Mouse (Mus musculus) myocyte (in vitro differentiated cells): Measurements from ENCODE around the gene Srpk2. TPM values are rescaled to one million over a fixed set of nuclear protein-coding genes. Genes with fewer than 3 reads are reported as not detected.

Experiments
- H3K27me3 ChIP-seq: one replicate; pipeline ENCODE4 v1.6.1; 2011; ENCODE audit not compliant: control insufficient read depth, insufficient read depth, insufficient read length
- H3K36me3 ChIP-seq: one replicate; pipeline ENCODE4 v1.6.1; 2011; ENCODE audit not compliant: control insufficient read depth, insufficient read depth
- H3K4me2 ChIP-seq: one replicate; pipeline ENCODE4 v1.6.1; 2011; ENCODE audit warnings: low read depth, control low read depth
- H3K4me3 ChIP-seq: one replicate; pipeline ENCODE4 v1.5.1; 2011; ENCODE audit warnings: mild to moderate bottlenecking, control low read depth, moderate library complexity
- H3K79me2 ChIP-seq: one replicate; pipeline ENCODE4 v1.6.1; 2011; ENCODE audit not compliant: control insufficient read depth, insufficient read depth
- H3ac ChIP-seq: one replicate; pipeline ENCODE4 v1.6.1; 2011; ENCODE audit not compliant: control insufficient read depth, insufficient read length
- CEBPB ChIP-seq: IDR thresholded peaks from 2 replicates; pipeline ENCODE4 v1.6.1; 2011; ENCODE audit warnings: mild to moderate bottlenecking, moderate library complexity; ENCODE audit not compliant: poor library complexity, insufficient read depth, severe bottlenecking
- E2F4 ChIP-seq: IDR thresholded peaks from one replicate; pipeline ENCODE4 v1.6.1; 2011; ENCODE audit warnings: mild to moderate bottlenecking, control low read depth, moderate library complexity; ENCODE audit not compliant: insufficient read depth
- MAX ChIP-seq: IDR thresholded peaks from one replicate; pipeline ENCODE4 v1.6.1; 2011; ENCODE audit warnings: low read depth, mild to moderate bottlenecking, control low read depth
- MYOD1 ChIP-seq, 3 experiments: IDR thresholded peaks; one replicate each; pipeline ENCODE4 v1.6.1; 2011; ENCODE audit warnings: control low read depth in 2 of 3, low read depth in 2 of 3, mild to moderate bottlenecking in 2 of 3, moderate library complexity in 1 of 3; ENCODE audit not compliant: insufficient read length in 2 of 3, control insufficient read depth in 1 of 3
- MYOG ChIP-seq, 3 experiments: IDR thresholded peaks; one replicate each; pipeline ENCODE4 v1.6.1; 2011; ENCODE audit warnings: control low read depth in 2 of 3, low read depth in 2 of 3, mild to moderate bottlenecking in 2 of 3; ENCODE audit not compliant: insufficient read length in 2 of 3, control insufficient read depth in 1 of 3, insufficient read depth in 1 of 3
- POLR2A ChIP-seq: IDR thresholded peaks from one replicate; pipeline ENCODE4 v1.6.1; 2011; ENCODE audit warnings: low read depth, mild to moderate bottlenecking, control low read depth, moderate library complexity; ENCODE audit not compliant: insufficient read length
- POLR2AphosphoS2 ChIP-seq: IDR thresholded peaks from one replicate; pipeline ENCODE4 v1.6.1; 2011; ENCODE audit warnings: low read depth, control low read depth; ENCODE audit not compliant: insufficient read length
- REST ChIP-seq: IDR thresholded peaks from one replicate; pipeline ENCODE4 v1.6.1; 2011; ENCODE audit warnings: mild to moderate bottlenecking, control low read depth, moderate library complexity; ENCODE audit not compliant: insufficient read depth, insufficient read length
- SRF ChIP-seq: IDR thresholded peaks from one replicate; pipeline ENCODE4 v1.6.1; 2011; ENCODE audit warnings: low read depth; ENCODE audit not compliant: control insufficient read depth, insufficient read length
- TCF12 ChIP-seq: IDR thresholded peaks from one replicate; pipeline ENCODE4 v1.6.1; 2011; ENCODE audit warnings: mild to moderate bottlenecking, control low read depth; ENCODE audit not compliant: poor library complexity, insufficient read depth, severe bottlenecking
- TCF3 ChIP-seq: IDR thresholded peaks from one replicate; pipeline ENCODE4 v1.6.1; 2011; ENCODE audit warnings: low read depth, control low read depth; ENCODE audit not compliant: insufficient read length
- USF1 ChIP-seq: IDR thresholded peaks from one replicate; pipeline ENCODE4 v1.6.1; 2011; ENCODE audit warnings: low read depth, mild to moderate bottlenecking, control low read depth, moderate library complexity
- polyA plus RNA-seq: library from polyadenylated mRNA; unstranded; fragments of >200 nt; fragmentation: generic; extraction: Trizol; gene quantifications from one replicate; pipeline ENCODE4 v1.2.1, GENCODE M21; 2012; ENCODE audit warnings: missing spikeins

The Srpk2 gene
- polyA plus RNA-seq, 1 experiment, result 8.1 TPM

- Histone ChIP-seq H3K27me3 (no peaks in the 10 kb centered on the region), H3ac (no peak overlapping the region), H3K4me3 (no peak overlapping the region), H3K36me3 (no peaks in the 10 kb centered on the region), H3K79me2 (no peaks in the 10 kb centered on the region), H3K4me2 (no peak overlapping the region)
- TF ChIP-seq USF1 (no peak), MYOD1 (IDR thresholded peaks at IDR 0.05; ENCODE audit: control insufficient read depth in 1 of 3, insufficient read length in 2 of 3, low read depth in 2 of 3) (no peak), TCF3 (no peak), REST (no peak), MYOG (IDR thresholded peaks at IDR 0.05; ENCODE audit: control insufficient read depth in 1 of 3, insufficient read depth in 1 of 3, insufficient read length in 2 of 3, low read depth in 2 of 3) (no peak), MAX (no peak), CEBPB (no peak), POLR2A (no peak), POLR2AphosphoS2 (no peak), TCF12 (no peak), SRF (no peak), E2F4 (no peak)
These were observed 12.3 kb downstream of the Srpk2 start for GRCm38 (mm10) chr5:23672136-23672535.

GRCm38 (mm10) chr5:23670880-23671279, 13.5 kb downstream of the Srpk2 start:
- Histone ChIP-seq H3K36me3 (no peaks in the 10 kb centered on the region), H3K4me2 (no peak overlapping the region), H3K4me3 (no peak overlapping the region), H3K79me2 (no peaks in the 10 kb centered on the region), H3ac (no peak overlapping the region), H3K27me3 (no peaks in the 10 kb centered on the region)
- no peak for TF ChIP-seq SRF
- TF ChIP-seq E2F4, result no peak
- no peak for TF ChIP-seq TCF12
- TF ChIP-seq USF1, result no peak
- no peak for TF ChIP-seq MAX

GRCm38 (mm10) chr5:23665906-23666305, 18.5 kb downstream of the Srpk2 start:
- no peaks in the 10 kb centered on the region for H3K79me2 ChIP-seq
- H3ac ChIP-seq, result no peak overlapping the region
- H3K36me3 ChIP-seq, result no peaks in the 10 kb centered on the region
- TF ChIP-seq TCF12, result no peak
- no peak for TF ChIP-seq POLR2AphosphoS2
- TF ChIP-seq E2F4, result no peak
- TF ChIP-seq MAX, result no peak
- no peak for TF ChIP-seq REST
- TF ChIP-seq MYOD1 (IDR thresholded peaks at IDR 0.05; ENCODE audit: control insufficient read depth in 1 of 3, insufficient read length in 2 of 3, low read depth in 2 of 3), result no peak
- TF ChIP-seq TCF3, result no peak
- TF ChIP-seq MYOG (IDR thresholded peaks at IDR 0.05; ENCODE audit: control insufficient read depth in 1 of 3, insufficient read depth in 1 of 3, insufficient read length in 2 of 3, low read depth in 2 of 3), result no peak
- no peak for TF ChIP-seq CEBPB
- no peak for TF ChIP-seq POLR2A
- no peak for TF ChIP-seq SRF
- TF ChIP-seq USF1, result no peak
- no peak overlapping the region for H3K4me2 ChIP-seq
- H3K4me3 ChIP-seq, result no peak overlapping the region
- H3K27me3 ChIP-seq, result no peaks in the 10 kb centered on the region

GRCm38 (mm10) chr5:23661191-23661590, 23.2 kb downstream of the Srpk2 start:
- Histone ChIP-seq H3K36me3 (no peaks in the 10 kb centered on the region), H3K4me3 (no peak overlapping the region), H3K79me2 (no peaks in the 10 kb centered on the region), H3ac (no peak overlapping the region), H3K4me2 (no peak overlapping the region), H3K27me3 (no peaks in the 10 kb centered on the region)
- no peak for TF ChIP-seq USF1
- TF ChIP-seq SRF, result no peak
- TF ChIP-seq MYOD1 (IDR thresholded peaks at IDR 0.05; ENCODE audit: control insufficient read depth in 1 of 3, insufficient read length in 2 of 3, low read depth in 2 of 3), result no peak
- no peak for TF ChIP-seq CEBPB
- no peak for TF ChIP-seq MYOG (IDR thresholded peaks at IDR 0.05; ENCODE audit: control insufficient read depth in 1 of 3, insufficient read depth in 1 of 3, insufficient read length in 2 of 3, low read depth in 2 of 3)
- no peak for TF ChIP-seq MAX
- TF ChIP-seq TCF3, result no peak
- TF ChIP-seq TCF12, result no peak
- TF ChIP-seq POLR2A, result no peak
- no peak for TF ChIP-seq E2F4
- TF ChIP-seq POLR2AphosphoS2, result no peak
- no peak for TF ChIP-seq REST

GRCm38 (mm10) chr5:23658017-23658416, 26.4 kb downstream of the Srpk2 start:
- H3K36me3 ChIP-seq, result no peaks in the 10 kb centered on the region
- H3K27me3 ChIP-seq, result no peaks in the 10 kb centered on the region
- TF ChIP-seq MYOD1 (IDR thresholded peaks at IDR 0.05; ENCODE audit: control insufficient read depth in 1 of 3, insufficient read length in 2 of 3, low read depth in 2 of 3) (no peak), CEBPB (no peak), TCF3 (no peak), MYOG (IDR thresholded peaks at IDR 0.05; ENCODE audit: control insufficient read depth in 1 of 3, insufficient read depth in 1 of 3, insufficient read length in 2 of 3, low read depth in 2 of 3) (no peak), TCF12 (no peak)

More at GRCm38 (mm10) chr5:23658017-23658416, 26.4 kb downstream of the Srpk2 start:
- H3K79me2 ChIP-seq, result no peaks in the 10 kb centered on the region
- no peak overlapping the region for H3K4me2 ChIP-seq
- no peak overlapping the region for H3K4me3 ChIP-seq
- no peak overlapping the region for H3ac ChIP-seq
